15 mouse cellular contexts compared by ENCODE assay signal in genomic region chr3:138131168-138131567, GRCm38 (mm10). TPM values are rescaled to one million over a fixed set of nuclear protein-coding genes. Genes with fewer than 3 reads are reported as not detected.
DNase-seq lines count a peak whose midpoint lies in the region; ATAC-seq and TF ChIP-seq lines count a peak whose summit lies in the region.
"Had no signal": no experiment of that assay in that cellular context is flagged by ENCODE, and none has a peak within 500 bp of the region (broad histone marks: within the 10 kb centered on the region; RNA-seq: fewer than 3 reads in every experiment).

No protein-coding gene starts in this region.

- H3K4me1 ChIP-seq in intestine, embryonic 14.5 days (replicated peaks; ENCODE audit: control insufficient read depth, insufficient read depth, low read length), result no peaks in the 10 kb centered on the region
- H3K4me1 ChIP-seq in liver, postnatal 0 days (ENCODE audit: insufficient read depth), result peaks cover 13% of the 10 kb centered on the region; the same call in 1 of the 2 replicates

- TF ChIP-seq EP300 in liver, postnatal 0 days (IDR thresholded peaks at IDR 0.05; ENCODE audit: low read depth), result no peak

- no peaks in the 10 kb centered on the region for H3K9me3 ChIP-seq in intestine, embryonic 14.5 days (ENCODE audit: control insufficient read depth, low read length)
- H3K9me3 ChIP-seq in liver, postnatal 0 days (ENCODE audit: low read length), result no peaks in the 10 kb centered on the region
- H3K9me3 ChIP-seq: heart, embryonic 12.5 days; midbrain, embryonic 12.5 days had no signal

- 48% methylated on average over 9 of the region's 9 CpGs for WGBS in intestine, embryonic 14.5 days
- 51% methylated on average over 9 of the region's 9 CpGs for WGBS in liver, postnatal 0 days (ENCODE audit: insufficient replicate concordance)

- 0 out of 2 replicates have a peak overlapping the region, but pooled peaks have one; percentile 1 for H3K4me3 ChIP-seq in intestine, embryonic 14.5 days (ENCODE audit: low read depth, low read length)
- peak overlapping the region; percentile 45 for H3K4me3 ChIP-seq in liver, postnatal 0 days (ENCODE audit: low read depth, low read length)
- H3K4me3 ChIP-seq: heart, embryonic 12.5 days; midbrain, embryonic 12.5 days had no signal

- H3K27me3 ChIP-seq in intestine, embryonic 14.5 days (replicated peaks; ENCODE audit: control insufficient read depth, insufficient read depth, low read length), result no peaks in the 10 kb centered on the region
- no peaks in the 10 kb centered on the region for H3K27me3 ChIP-seq in liver, postnatal 0 days (ENCODE audit: insufficient read depth, low read length)
- H3K27me3 ChIP-seq: heart, embryonic 12.5 days; midbrain, embryonic 12.5 days; Patski had no signal

- DNase-seq in kidney, adult 11 months, result peak; percentile 15
- no peak for DNase-seq in kidney, postnatal 14 days
- DNase-seq in intestine, embryonic 14.5 days (ENCODE audit: low spot score), result peak; percentile 50
- DNase-seq in liver, result peak; percentile 29
- peak; percentile 50 for DNase-seq in liver, postnatal 0 days
- no peak for DNase-seq in adipocyte (ENCODE audit: low spot score)
- DNase-seq in cerebellum, adult 18-20 months, result no peak
- no peak for DNase-seq in lung, postnatal 36 days
- DNase-seq: cerebellum, postnatal 14 days; left cerebral cortex, postnatal 4 days; lung, embryonic 14.5 days had no signal

- H3K4me2 ChIP-seq in intestine, embryonic 14.5 days (ENCODE audit: low read length), result no peak overlapping the region
- H3K4me2 ChIP-seq in liver, postnatal 0 days (ENCODE audit: low read depth, low read length), result no peak overlapping the region
- H3K4me2 ChIP-seq: heart, embryonic 12.5 days; lung, embryonic 14.5 days; midbrain, embryonic 12.5 days had no signal

- H3K27ac ChIP-seq in intestine, embryonic 14.5 days (ENCODE audit: low read depth), result peak overlapping the region; percentile 16; the same call in 1 of the 2 replicates
- H3K27ac ChIP-seq in liver, postnatal 0 days (ENCODE audit: low read depth), result peak overlapping the region; percentile 80
- H3K27ac ChIP-seq: macrophage; midbrain, embryonic 12.5 days had no signal

- 0 out of 2 replicates have a peak, but pooled peaks have one; percentile 42 for ATAC-seq in intestine, embryonic 14.5 days (replicated peaks; ENCODE audit: low FRiP score, low TSS enrichment, low read depth)
- ATAC-seq in liver, postnatal 0 days, result peak; percentile 89
- ATAC-seq: Patski had no signal

- no peak overlapping the region for H3K9ac ChIP-seq in intestine, embryonic 14.5 days (ENCODE audit: low read length)
- H3K9ac ChIP-seq in liver, postnatal 0 days (replicated peaks), result peak overlapping the region; percentile 55
- H3K9ac ChIP-seq: heart, embryonic 12.5 days; lung, embryonic 14.5 days; midbrain, embryonic 12.5 days had no signal

- no peak for TF ChIP-seq CTCF in liver, postnatal 0 days (IDR thresholded peaks at IDR 0.05; ENCODE audit: low read depth)

- no peaks in the 10 kb centered on the region for H3K36me3 ChIP-seq in intestine, embryonic 14.5 days (ENCODE audit: control insufficient read depth, insufficient read depth, low read length)
- no peaks in the 10 kb centered on the region for H3K36me3 ChIP-seq in liver, postnatal 0 days (replicated peaks; ENCODE audit: insufficient read depth, low read length)
- H3K36me3 ChIP-seq: heart, embryonic 12.5 days; midbrain, embryonic 12.5 days had no signal

RNA-seq across cellular contexts. Expression of gene Trmt10a, which starts 12.1 kb away (rescaled TPM):
- polyA plus RNA-seq in intestine, embryonic 14.5 days (2014; fragmentation: Nextera tagmentation; extraction: Ambion mirVana), result 11.8 and 13.6 TPM in 2 replicates
- 3.0 and 4.1 TPM in 2 replicates for polyA plus RNA-seq in liver, postnatal 0 days (2015; fragmentation: Nextera tagmentation; extraction: Ambion mirVana)

RNA-seq across cellular contexts. Expression of gene Mttp, which starts 13.6 kb away (rescaled TPM):
- 45.3 and 58.6 TPM in 2 replicates for polyA plus RNA-seq in intestine, embryonic 14.5 days (2014; fragmentation: Nextera tagmentation; extraction: Ambion mirVana)
- 83.2 and 86.4 TPM in 2 replicates for polyA plus RNA-seq in liver, postnatal 0 days (2015; fragmentation: Nextera tagmentation; extraction: Ambion mirVana)

Comparison
In these comparisons a context has a peak if more than half of its experiments do, and no peak if none do; other contexts are left out.
1. DNase-seq: peak in kidney, adult 11 months (single experiment), intestine, embryonic 14.5 days (single experiment), liver (single experiment) and liver, postnatal 0 days (single experiment); none in kidney, postnatal 14 days (single experiment), adipocyte (single experiment), cerebellum, adult 18-20 months (0 of 2) and lung, postnatal 36 days (single experiment).